Mouse (Mus musculus): ENCODE results near the gene Capza2. TPM values are rescaled to one million over a fixed set of nuclear protein-coding genes. Genes with fewer than 3 reads are reported as not detected.
A peak's percentile ranks its signal among the peaks of the same experiment; 100 is the strongest.

Capza2 gene
- polyA plus RNA-seq, 1 experiment from 2014 or later = 107 TPM

- Histone ChIP-seq H3K4me1 (ENCODE audit: insufficient read depth) (peaks cover 9% of the 10 kb centered on the region), H3K27ac (ENCODE audit: low read depth) (peak overlapping the region; percentile 97), H3K36me3 (replicated peaks; ENCODE audit: insufficient read depth, low read length) (no peaks in the 10 kb centered on the region), H3K4me3 (ENCODE audit: low read depth, low read length) (peak overlapping the region; percentile 80), H3K9me3 (ENCODE audit: low read length) (0 out of 2 replicates have a peak, but pooled peaks cover 2% of the 10 kb centered on the region), H3K9ac (replicated peaks) (peak overlapping the region; percentile 91), H3K27me3 (ENCODE audit: insufficient read depth, low read length) (no peaks in the 10 kb centered on the region), H3K4me2 (ENCODE audit: low read depth, low read length) (peak overlapping the region; percentile 69)
- TF ChIP-seq CTCF (IDR thresholded peaks at IDR 0.05; ENCODE audit: low read depth) (no peak), EP300 (IDR thresholded peaks at IDR 0.05; ENCODE audit: low read depth) (no peak)
- DNase-seq (peak; percentile 97), ATAC-seq (peak; percentile 98)
- under 1% methylated on average over 43 of the region's 45 CpGs for WGBS (ENCODE audit: insufficient replicate concordance)
Observed at GRCm38 (mm10) chr6:17636764-17637170, 733 bp downstream of the Capza2 start.

- WGBS (ENCODE audit: insufficient replicate concordance) = under 1% methylated on average over 44 of the region's 62 CpGs
- peak; percentile 71 for ATAC-seq
Observed at GRCm38 (mm10) chr6:17637205-17638203, 1.5 kb downstream of the Capza2 start.

GRCm38 (mm10) chr6:17640031-17640430 is 4.0 kb downstream of the Capza2 start:
- H3K4me3 ChIP-seq (ENCODE audit: low read depth, low read length) = no peak overlapping the region
- H3K9ac ChIP-seq (replicated peaks) = no peak overlapping the region
- no peaks in the 10 kb centered on the region for H3K36me3 ChIP-seq (replicated peaks; ENCODE audit: insufficient read depth, low read length)
- DNase-seq (no peak), ATAC-seq (no peak)
- peak overlapping the region; percentile 33 for H3K4me2 ChIP-seq (ENCODE audit: low read depth, low read length)
- TF ChIP-seq CTCF (IDR thresholded peaks at IDR 0.05; ENCODE audit: low read depth) = no peak
- no peak for TF ChIP-seq EP300 (IDR thresholded peaks at IDR 0.05; ENCODE audit: low read depth)
- H3K4me1 ChIP-seq (ENCODE audit: insufficient read depth) = peaks cover 18% of the 10 kb centered on the region
- WGBS (ENCODE audit: insufficient replicate concordance) = 84% methylated on average over 9 of the region's 9 CpGs
- H3K9me3 ChIP-seq (ENCODE audit: low read length) = 0 out of 2 replicates have a peak, but pooled peaks cover 2% of the 10 kb centered on the region
- no peak overlapping the region for H3K27ac ChIP-seq (ENCODE audit: low read depth)
- H3K27me3 ChIP-seq (ENCODE audit: insufficient read depth, low read length) = no peaks in the 10 kb centered on the region

More at GRCm38 (mm10) chr6:17637205-17638203, 1.5 kb downstream of the Capza2 start:
- Histone ChIP-seq H3K9me3 (ENCODE audit: low read length) (0 out of 2 replicates have a peak, but pooled peaks cover 2% of the 10 kb centered on the region), H3K36me3 (replicated peaks; ENCODE audit: insufficient read depth, low read length) (no peaks in the 10 kb centered on the region), H3K4me2 (ENCODE audit: low read depth, low read length) (peak overlapping the region; percentile 69), H3K4me1 (ENCODE audit: insufficient read depth) (peaks cover 9% of the 10 kb centered on the region), H3K27ac (ENCODE audit: low read depth) (peak overlapping the region; percentile 97), H3K4me3 (ENCODE audit: low read depth, low read length) (peak overlapping the region; percentile 80), H3K9ac (replicated peaks) (peak overlapping the region; percentile 91), H3K27me3 (ENCODE audit: insufficient read depth, low read length) (no peaks in the 10 kb centered on the region)
- TF ChIP-seq CTCF (IDR thresholded peaks at IDR 0.05; ENCODE audit: low read depth) (no peak), EP300 (IDR thresholded peaks at IDR 0.05; ENCODE audit: low read depth) (no peak)
- DNase-seq = peak; percentile 43

GRCm38 (mm10) chr6:17642739-17643138 is 6.7 kb downstream of the Capza2 start:
- TF ChIP-seq EP300 (IDR thresholded peaks at IDR 0.05; ENCODE audit: low read depth) (no peak), CTCF (IDR thresholded peaks at IDR 0.05; ENCODE audit: low read depth) (no peak)
- H3K27me3 ChIP-seq (ENCODE audit: insufficient read depth, low read length) = no peaks in the 10 kb centered on the region
- DNase-seq (no peak), ATAC-seq (no peak)
- H3K4me2 ChIP-seq (ENCODE audit: low read depth, low read length) = no peak overlapping the region
- no peak overlapping the region for H3K4me3 ChIP-seq (ENCODE audit: low read depth, low read length)
- no peaks in the 10 kb centered on the region for H3K36me3 ChIP-seq (replicated peaks; ENCODE audit: insufficient read depth, low read length)
- 33% methylated on average over 3 of the region's 3 CpGs for WGBS (ENCODE audit: insufficient replicate concordance)
- 0 out of 2 replicates have a peak, but pooled peaks cover 2% of the 10 kb centered on the region for H3K9me3 ChIP-seq (ENCODE audit: low read length)
- 0 out of 2 replicates have a peak overlapping the region, but pooled peaks have one; percentile 6 for H3K27ac ChIP-seq (ENCODE audit: low read depth)
- H3K4me1 ChIP-seq (ENCODE audit: insufficient read depth) = peaks cover 18% of the 10 kb centered on the region
- H3K9ac ChIP-seq (replicated peaks) = no peak overlapping the region

GRCm38 (mm10) chr6:17646107-17646506 is 10.1 kb downstream of the Capza2 start:
- Histone ChIP-seq H3K36me3 (replicated peaks; ENCODE audit: insufficient read depth, low read length) (peaks cover 21% of the 10 kb centered on the region), H3K9me3 (ENCODE audit: low read length) (no peaks in the 10 kb centered on the region), H3K9ac (replicated peaks) (no peak overlapping the region), H3K27ac (ENCODE audit: low read depth) (0 out of 2 replicates have a peak overlapping the region, but pooled peaks have one; percentile 11), H3K4me1 (ENCODE audit: insufficient read depth) (peaks cover 9% of the 10 kb centered on the region), H3K4me3 (ENCODE audit: low read depth, low read length) (no peak overlapping the region), H3K4me2 (ENCODE audit: low read depth, low read length) (no peak overlapping the region), H3K27me3 (ENCODE audit: insufficient read depth, low read length) (no peaks in the 10 kb centered on the region)
- no peak for DNase-seq
- TF ChIP-seq CTCF (IDR thresholded peaks at IDR 0.05; ENCODE audit: low read depth) (no peak), EP300 (IDR thresholded peaks at IDR 0.05; ENCODE audit: low read depth) (no peak)
- ATAC-seq = no peak
- 30% methylated on average over 3 of the region's 3 CpGs for WGBS (ENCODE audit: insufficient replicate concordance)

GRCm38 (mm10) chr6:17652132-17652531 is 16.1 kb downstream of the Capza2 start:
- no peak overlapping the region for H3K9ac ChIP-seq (replicated peaks)
- ATAC-seq = peak; percentile 49; the same call in 1 of the 2 replicates
- H3K36me3 ChIP-seq (replicated peaks; ENCODE audit: insufficient read depth, low read length) = peaks cover 52% of the 10 kb centered on the region
- no peak for TF ChIP-seq CTCF (IDR thresholded peaks at IDR 0.05; ENCODE audit: low read depth)
- no peak for TF ChIP-seq EP300 (IDR thresholded peaks at IDR 0.05; ENCODE audit: low read depth)
- no peak overlapping the region for H3K4me2 ChIP-seq (ENCODE audit: low read depth, low read length)
- 46% methylated on average over 2 of the region's 2 CpGs for WGBS (ENCODE audit: insufficient replicate concordance)
- no peaks in the 10 kb centered on the region for H3K27me3 ChIP-seq (ENCODE audit: insufficient read depth, low read length)
- no peak for DNase-seq
- no peak overlapping the region for H3K4me3 ChIP-seq (ENCODE audit: low read depth, low read length)
- H3K9me3 ChIP-seq (ENCODE audit: low read length) = no peaks in the 10 kb centered on the region
- no peak overlapping the region for H3K27ac ChIP-seq (ENCODE audit: low read depth)
- H3K4me1 ChIP-seq (ENCODE audit: insufficient read depth) = 0 out of 2 replicates have a peak, but pooled peaks cover 6% of the 10 kb centered on the region

Measured in liver, postnatal 0 days (tissue).